Mouse (Mus musculus) ES-E14 (cell line): ENCODE data around the gene Gbx2.

Source experiments
- CHD2 ChIP-seq: IDR thresholded peaks from 2 replicates; pipeline ENCODE4 v1.6.1; 2014; ENCODE audit warnings: mild to moderate bottlenecking, low read depth, low read length, inconsistent platforms
- HCFC1 ChIP-seq: IDR thresholded peaks from 2 replicates; pipeline ENCODE4 v1.6.1; 2012; ENCODE audit warnings: low read length, inconsistent platforms, borderline replicate concordance; ENCODE audit not compliant: insufficient read depth
- MAFK ChIP-seq: IDR thresholded peaks from 2 replicates; pipeline ENCODE4 v1.6.1; 2014; ENCODE audit warnings: mild to moderate bottlenecking, low read depth, low read length, inconsistent platforms; ENCODE audit not compliant: insufficient read depth
- ZNF384 ChIP-seq: IDR thresholded peaks from 2 replicates; pipeline ENCODE4 v1.6.1; 2012; ENCODE audit warnings: low read depth, low read length, inconsistent platforms

DNA sequence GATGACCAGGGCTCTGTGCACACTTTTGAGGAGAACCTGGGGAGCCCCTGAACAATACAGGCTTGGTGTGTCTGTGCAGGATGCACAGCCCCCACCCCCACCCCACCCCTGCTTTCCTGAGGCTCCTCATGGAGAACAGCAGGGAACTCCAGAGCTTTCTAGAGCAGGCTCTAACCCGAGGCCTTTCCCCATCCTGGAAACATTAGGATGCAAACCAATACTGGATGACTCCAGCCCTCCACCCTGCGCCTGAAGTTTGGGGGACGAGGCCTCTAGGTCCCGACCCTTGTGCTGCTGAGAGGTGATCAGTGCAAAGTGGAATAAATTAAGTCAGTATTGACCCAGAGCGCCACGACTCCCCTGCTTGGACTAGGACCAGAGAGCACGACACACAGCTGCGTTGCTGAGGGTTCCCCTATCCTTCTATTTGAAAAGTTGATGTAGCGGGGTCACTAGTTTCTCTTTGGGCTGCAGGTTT, 4.4 kb downstream of the Gbx2 start:
- TF ChIP-seq CHD2 (no peak), ZNF384 (no peak), HCFC1 (no peak), MAFK (no peak)
